Mouse (Mus musculus) limb, embryonic 12.5 days (tissue): ENCODE measurements around the gene Arid5a. TPM values are rescaled to one million over a fixed set of nuclear protein-coding genes. Genes with fewer than 3 reads are reported as not detected.

Experiments used
- ATAC-seq: fragments of 200-750 bp; cut with Nextera tagmentation; 2 replicates; pipeline ENCODE4 v1.8.0; 2017; ENCODE audit warnings: low read depth, moderate TSS enrichment; ENCODE audit not compliant: insufficient number of reproducible peaks, insufficient read depth, low FRiP score, low TSS enrichment
- H3K27ac ChIP-seq: fragments of 300-500 bp; sonication (generic); 2 replicates; pipeline ENCODE4 v1.5.1; 2016; ENCODE audit warnings: mild to moderate bottlenecking, moderate library complexity
- H3K27me3 ChIP-seq: fragments of 300-500 bp; sonication (generic); 2 replicates; pipeline ENCODE4 v1.6.1; 2016; ENCODE audit warnings: mild to moderate bottlenecking, moderate library complexity
- H3K36me3 ChIP-seq: fragments of 300-500 bp; sonication (generic); 2 replicates; pipeline ENCODE4 v1.6.1; 2016; ENCODE audit warnings: mild to moderate bottlenecking, moderate library complexity
- H3K4me1 ChIP-seq: fragments of 300-500 bp; sonication (generic); replicated peaks from 2 replicates; pipeline ENCODE4 v1.6.1; 2016
- H3K4me2 ChIP-seq: fragments of 300-500 bp; sonication (generic); 2 replicates; pipeline ENCODE4 v1.6.1; 2016; ENCODE audit warnings: mild to moderate bottlenecking, moderate library complexity
- H3K4me3 ChIP-seq: fragments of 300-500 bp; sonication (generic); replicated peaks from 2 replicates; pipeline ENCODE4 v1.5.1; 2016; ENCODE audit warnings: mild to moderate bottlenecking
- H3K9ac ChIP-seq: fragments of 300-500 bp; sonication (generic); replicated peaks from 2 replicates; pipeline ENCODE4 v1.6.1; 2016; ENCODE audit warnings: mild to moderate bottlenecking, moderate library complexity
- H3K9me3 ChIP-seq: fragments of 300-500 bp; sonication (generic); 2 replicates; pipeline ENCODE4 v1.6.1; 2016; ENCODE audit warnings: mild to moderate bottlenecking, moderate library complexity
- WGBS: fragments of 180-500 bp; shearing (Covaris S2); methylation state at CpG from one replicate; pipeline ENCODE4 v1.1.7; 2016; 5-methylcytosine and 5-hydroxymethylcytosine counted together
- polyA plus RNA-seq: library from polyadenylated mRNA; unstranded; fragments of >200 nt; fragmentation: Nextera tagmentation; extraction: Ambion mirVana; gene quantifications from 2 replicates; pipeline ENCODE4 v1.2.1, GENCODE M21; 2016

The Arid5a gene
- polyA plus RNA-seq, 1 experiment from 2014 or later = 4.5 TPM

DNA sequence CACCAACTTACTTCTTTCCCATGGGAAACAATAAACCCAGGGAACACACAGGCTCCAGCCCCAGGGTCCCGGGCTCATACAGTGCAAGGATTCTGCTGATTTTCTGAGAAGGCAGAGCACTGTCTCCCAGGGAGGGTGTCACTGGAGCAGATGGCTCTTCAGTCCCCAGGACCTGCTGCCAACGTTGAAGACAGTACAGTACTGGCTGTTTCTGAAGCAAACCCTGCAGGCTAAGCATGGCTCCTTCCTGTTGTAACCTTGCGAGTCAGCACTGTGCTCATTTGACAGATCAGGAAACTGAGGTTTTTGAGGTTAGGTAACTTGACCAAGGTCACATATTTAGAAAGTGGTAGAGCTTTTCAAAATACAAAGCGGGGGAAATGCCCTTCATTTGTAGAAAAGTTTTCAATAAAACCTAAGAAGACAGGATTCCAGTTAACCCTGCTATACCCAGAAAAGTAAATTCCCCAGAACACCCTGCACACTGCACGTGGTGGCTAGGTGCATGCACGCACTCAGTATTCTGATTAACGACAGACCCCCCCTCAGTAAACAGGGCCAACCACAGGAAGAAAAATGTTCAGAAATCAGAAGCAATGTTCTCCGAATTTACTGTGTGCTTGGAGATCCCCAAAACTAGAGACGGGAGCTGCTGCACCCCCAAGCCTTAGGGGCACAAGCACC, 10.9 kb upstream of the Arid5a start:
- Histone ChIP-seq H3K4me2 (no peak overlapping the region), H3K4me3 (no peak overlapping the region), H3K27me3 (peaks cover 48% of the 10 kb centered on the region), H3K4me1 (no peaks in the 10 kb centered on the region), H3K9ac (no peak overlapping the region), H3K9me3 (no peaks in the 10 kb centered on the region), H3K27ac (no peak overlapping the region), H3K36me3 (no peaks in the 10 kb centered on the region)
- 69% methylated on average over 9 of the region's 9 CpGs for WGBS
- no peak for ATAC-seq

GRCm38 (mm10) chr1:36298107-36298506, 9.4 kb upstream of the Arid5a start:
- H3K4me1 ChIP-seq = peaks cover 4% of the 10 kb centered on the region; the same call in 1 of the 2 replicates
- no peaks in the 10 kb centered on the region for H3K36me3 ChIP-seq
- H3K4me3 ChIP-seq = no peak overlapping the region
- ATAC-seq = no peak
- H3K4me2 ChIP-seq = no peak overlapping the region
- H3K27ac ChIP-seq = no peak overlapping the region
- H3K27me3 ChIP-seq = peaks cover 61% of the 10 kb centered on the region
- no peak overlapping the region for H3K9ac ChIP-seq
- H3K9me3 ChIP-seq = no peaks in the 10 kb centered on the region
- 81% methylated on average over 4 of the region's 4 CpGs for WGBS

- no peaks in the 10 kb centered on the region for H3K9me3 ChIP-seq
- no peak overlapping the region for H3K4me2 ChIP-seq
- peaks cover 6% of the 10 kb centered on the region; the same call in 1 of the 2 replicates for H3K4me1 ChIP-seq
- H3K27me3 ChIP-seq = peaks cover 69% of the 10 kb centered on the region
- no peak for ATAC-seq
- H3K36me3 ChIP-seq = no peaks in the 10 kb centered on the region
- WGBS = 24% methylated on average over 13 of the region's 13 CpGs
- no peak overlapping the region for H3K27ac ChIP-seq
- H3K4me3 ChIP-seq = no peak overlapping the region
- no peak overlapping the region; the same call in 1 of the 2 replicates for H3K9ac ChIP-seq
These were observed 8.4 kb upstream of the Arid5a start for GRCm38 (mm10) chr1:36299126-36299525.

GRCm38 (mm10) chr1:36299676-36300075, 7.9 kb upstream of the Arid5a start:
- H3K27ac ChIP-seq = no peak overlapping the region
- H3K4me1 ChIP-seq = peaks cover 6% of the 10 kb centered on the region; the same call in 1 of the 2 replicates
- peaks cover 74% of the 10 kb centered on the region for H3K27me3 ChIP-seq
- no peak for ATAC-seq
- H3K4me3 ChIP-seq = no peak overlapping the region
- H3K4me2 ChIP-seq = no peak overlapping the region
- H3K9ac ChIP-seq = no peak overlapping the region
- WGBS = 64% methylated on average over 2 of the region's 2 CpGs
- H3K9me3 ChIP-seq = no peaks in the 10 kb centered on the region
- no peaks in the 10 kb centered on the region for H3K36me3 ChIP-seq

DNA sequence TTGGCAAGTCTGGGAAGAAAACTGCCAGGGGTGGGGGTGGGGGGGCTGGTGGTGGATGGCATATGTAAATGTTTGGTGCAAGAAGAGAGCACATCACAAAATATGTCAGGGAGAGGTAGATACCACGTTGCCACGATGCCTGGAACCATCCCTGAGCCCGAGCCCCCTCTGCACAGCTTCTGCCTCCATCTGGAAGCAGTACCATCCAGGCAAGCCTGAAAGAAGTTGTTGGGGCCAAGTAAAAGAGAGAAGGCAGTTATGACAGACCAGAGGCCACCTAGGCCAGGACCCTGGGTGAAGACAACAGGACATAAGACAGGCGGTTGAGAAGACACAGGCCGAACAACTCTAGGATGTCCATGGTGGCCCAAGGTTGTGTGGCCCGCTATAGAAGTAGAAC, 7.0 kb upstream of the Arid5a start:
- Histone ChIP-seq H3K4me2 (no peak overlapping the region), H3K9ac (no peak overlapping the region), H3K36me3 (no peaks in the 10 kb centered on the region), H3K27ac (no peak overlapping the region), H3K27me3 (peaks cover 73% of the 10 kb centered on the region), H3K4me3 (no peak overlapping the region), H3K9me3 (no peaks in the 10 kb centered on the region), H3K4me1 (peaks cover 6% of the 10 kb centered on the region; the same call in 1 of the 2 replicates)
- no peak for ATAC-seq
- WGBS = 88% methylated on average over 6 of the region's 6 CpGs

DNA sequence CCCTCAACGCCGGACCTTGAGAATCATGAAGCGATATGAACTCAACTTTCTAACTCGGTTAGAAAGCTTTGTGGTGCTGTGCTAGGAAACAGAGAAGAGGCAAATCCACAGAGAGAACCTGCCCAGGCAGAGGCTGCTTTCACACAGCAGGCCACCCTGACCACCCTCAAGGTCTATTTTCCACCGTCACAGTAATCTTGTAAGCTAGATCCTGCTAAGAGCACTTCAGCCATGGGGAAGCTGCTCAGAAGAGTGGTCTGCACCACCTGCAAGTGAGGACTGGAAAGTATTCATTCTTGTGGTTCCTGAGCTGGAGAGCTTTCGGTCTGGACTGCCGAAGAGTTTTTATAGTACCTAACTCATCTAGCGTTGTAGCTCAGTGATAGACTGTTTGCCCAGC, 5.3 kb upstream of the Arid5a start:
- ATAC-seq = no peak
- Histone ChIP-seq H3K9ac (no peak overlapping the region), H3K4me1 (peaks cover 6% of the 10 kb centered on the region; the same call in 1 of the 2 replicates), H3K36me3 (no peaks in the 10 kb centered on the region), H3K27ac (no peak overlapping the region), H3K4me3 (no peak overlapping the region), H3K4me2 (no peak overlapping the region), H3K9me3 (no peaks in the 10 kb centered on the region), H3K27me3 (peaks cover 69% of the 10 kb centered on the region)
- 79% methylated on average over 8 of the region's 8 CpGs for WGBS

DNA sequence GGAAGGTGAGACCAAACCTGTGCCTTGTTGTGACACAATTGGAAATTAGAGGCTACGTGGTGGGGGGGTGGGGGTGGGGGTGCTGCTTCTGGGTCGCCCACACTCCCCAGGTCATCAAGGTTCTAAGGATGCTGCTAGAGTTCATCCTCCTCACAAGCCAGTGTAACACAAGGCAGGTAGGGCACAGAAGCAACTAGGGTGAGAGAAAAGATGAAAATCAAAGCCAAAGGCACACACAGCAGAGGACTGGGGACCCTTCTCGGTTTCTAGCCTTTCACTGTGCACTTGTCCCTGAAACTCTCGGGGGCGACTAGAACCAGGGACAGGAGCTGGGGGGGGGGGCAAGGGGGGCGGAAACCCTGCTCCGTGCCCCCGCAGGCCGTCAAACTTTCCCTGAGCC, 4.6 kb upstream of the Arid5a start:
- no peak for ATAC-seq
- peak overlapping the region; percentile 69 for H3K4me2 ChIP-seq
- peak overlapping the region; percentile 36 for H3K4me3 ChIP-seq
- WGBS = 15% methylated on average over 9 of the region's 9 CpGs
- peaks cover 62% of the 10 kb centered on the region for H3K27me3 ChIP-seq
- no peaks in the 10 kb centered on the region for H3K9me3 ChIP-seq
- H3K4me1 ChIP-seq = peaks cover 6% of the 10 kb centered on the region; the same call in 1 of the 2 replicates
- peak overlapping the region; percentile 41; the same call in 1 of the 2 replicates for H3K27ac ChIP-seq
- H3K9ac ChIP-seq = 0 out of 2 replicates have a peak overlapping the region, but pooled peaks have one; percentile 37
- H3K36me3 ChIP-seq = no peaks in the 10 kb centered on the region

- Histone ChIP-seq H3K27ac (peak overlapping the region; percentile 41; the same call in 1 of the 2 replicates), H3K4me3 (peak overlapping the region; percentile 36), H3K4me2 (peak overlapping the region; percentile 69), H3K9me3 (no peaks in the 10 kb centered on the region), H3K9ac (0 out of 2 replicates have a peak overlapping the region, but pooled peaks have one; percentile 37), H3K36me3 (no peaks in the 10 kb centered on the region), H3K4me1 (peaks cover 13% of the 10 kb centered on the region), H3K27me3 (peaks cover 60% of the 10 kb centered on the region)
- WGBS = 9% methylated on average over 30 of the region's 30 CpGs
- ATAC-seq = no peak
These were observed 3.9 kb upstream of the Arid5a start for GRCm38 (mm10) chr1:36303381-36304320.

GRCm38 (mm10) chr1:36304764-36305163, 2.8 kb upstream of the Arid5a start:
- no peak for ATAC-seq
- Histone ChIP-seq H3K36me3 (no peaks in the 10 kb centered on the region), H3K4me1 (peaks cover 24% of the 10 kb centered on the region), H3K4me2 (no peak overlapping the region), H3K9me3 (no peaks in the 10 kb centered on the region), H3K9ac (no peak overlapping the region), H3K27ac (no peak overlapping the region), H3K4me3 (no peak overlapping the region), H3K27me3 (peaks cover 59% of the 10 kb centered on the region)
- WGBS = 61% methylated on average over 7 of the region's 7 CpGs

- H3K9ac ChIP-seq = no peak overlapping the region
- no peak overlapping the region for H3K4me2 ChIP-seq
- H3K4me1 ChIP-seq = peaks cover 25% of the 10 kb centered on the region
- peaks cover 48% of the 10 kb centered on the region for H3K27me3 ChIP-seq
- WGBS = 61% methylated on average over 6 of the region's 6 CpGs
- H3K9me3 ChIP-seq = no peaks in the 10 kb centered on the region
- no peak overlapping the region for H3K27ac ChIP-seq
- H3K36me3 ChIP-seq = no peaks in the 10 kb centered on the region
- no peak for ATAC-seq
- H3K4me3 ChIP-seq = no peak overlapping the region
These were observed 1.4 kb upstream of the Arid5a start for GRCm38 (mm10) chr1:36306120-36306519.

GRCm38 (mm10) chr1:36307121-36307494, 425 bp upstream of the Arid5a start:
- Histone ChIP-seq H3K4me3 (no peak overlapping the region), H3K9me3 (no peaks in the 10 kb centered on the region), H3K9ac (no peak overlapping the region), H3K27ac (no peak overlapping the region), H3K27me3 (peaks cover 39% of the 10 kb centered on the region), H3K4me2 (no peak overlapping the region; the same call in 1 of the 2 replicates), H3K36me3 (no peaks in the 10 kb centered on the region), H3K4me1 (peaks cover 25% of the 10 kb centered on the region)
- 69% methylated on average over 7 of the region's 7 CpGs for WGBS
- ATAC-seq = peak; percentile 4; the same call in 1 of the 2 replicates
